Mouse (Mus musculus) urinary bladder, postnatal 4 days (tissue): ENCODE results near the gene Tmcc2.

Experiments used
- DNase-seq, 2 experiments: peaks; one replicate each; pipeline ENCODE4 v3.0.0; 2021 to 2022; ENCODE audit warnings: low spot score in 2 of 2

Gene Tmcc2

DNA sequence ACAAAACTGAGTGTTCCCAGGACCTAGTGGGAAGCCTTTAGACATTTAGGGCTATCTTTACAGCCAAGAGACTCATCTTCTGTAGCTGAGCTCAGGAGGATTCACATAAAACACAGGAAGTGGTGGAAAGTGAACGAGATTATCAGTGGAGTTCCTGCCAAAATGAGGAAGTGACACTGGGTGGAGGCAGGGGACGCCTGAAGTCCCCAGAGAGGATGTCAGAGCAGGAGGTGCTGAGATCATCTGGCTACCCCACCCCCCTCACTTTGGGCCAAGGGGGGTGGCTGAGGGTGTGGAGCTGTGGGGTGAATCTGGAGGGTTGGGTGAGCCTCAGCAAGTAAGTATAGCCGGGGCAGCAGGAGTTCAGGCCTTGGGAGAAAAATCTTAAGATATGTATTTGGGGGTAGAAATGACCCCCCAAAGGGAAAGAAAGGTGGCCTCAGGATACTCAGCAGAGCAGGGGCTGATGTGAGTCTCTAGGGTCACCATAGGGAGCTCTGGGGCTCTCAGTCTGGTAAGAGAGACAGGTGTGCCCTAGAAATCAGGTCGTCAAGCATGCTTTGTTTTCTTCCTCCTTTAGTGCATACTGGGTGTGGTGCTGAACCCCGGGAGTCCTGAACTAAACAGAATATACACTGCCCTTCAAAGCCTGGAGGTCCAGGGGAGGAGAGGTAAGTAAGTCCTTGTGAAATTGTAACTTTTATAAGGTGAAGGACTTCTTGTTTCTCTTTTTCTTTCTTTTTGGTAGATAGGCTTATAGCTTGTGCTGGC lies 49.2 kb downstream of the Tmcc2 start:
- DNase-seq, result no peak

GRCm38 (mm10) chr1:132338027-132338660 lies 52.9 kb downstream of the Tmcc2 start:
- no peak for DNase-seq

- DNase-seq, result no peak
Observed at GRCm38 (mm10) chr1:132336921-132337320, 54.2 kb downstream of the Tmcc2 start.

DNA sequence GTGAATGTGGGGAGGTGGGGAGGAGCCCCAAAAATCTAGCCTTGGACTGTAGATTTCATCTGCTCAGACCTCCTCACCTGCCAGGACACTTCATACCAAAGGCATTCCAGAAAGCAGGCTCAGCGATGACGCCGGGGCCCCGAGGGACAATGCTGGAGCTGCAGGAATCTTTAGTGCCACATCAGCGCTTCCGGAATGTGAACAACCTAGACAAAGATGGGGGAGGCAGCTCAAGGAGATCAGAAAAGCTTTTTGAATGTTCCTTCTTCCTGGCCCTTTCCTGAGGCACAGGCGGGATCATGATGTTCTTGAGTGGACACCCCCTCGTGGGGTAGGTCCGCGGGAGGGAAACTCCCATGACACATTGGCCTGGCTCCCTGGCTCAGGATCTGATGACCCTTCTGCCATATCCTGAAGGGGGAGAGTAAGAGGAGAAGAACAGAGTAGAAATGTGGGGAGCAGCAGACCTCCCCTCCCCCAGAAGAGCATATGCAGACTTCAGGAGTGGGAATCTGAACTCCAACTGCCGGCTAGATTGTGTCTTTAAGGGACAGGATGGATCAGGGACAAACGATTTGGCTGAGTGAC lies 55.6 kb downstream of the Tmcc2 start:
- no peak for DNase-seq

DNA sequence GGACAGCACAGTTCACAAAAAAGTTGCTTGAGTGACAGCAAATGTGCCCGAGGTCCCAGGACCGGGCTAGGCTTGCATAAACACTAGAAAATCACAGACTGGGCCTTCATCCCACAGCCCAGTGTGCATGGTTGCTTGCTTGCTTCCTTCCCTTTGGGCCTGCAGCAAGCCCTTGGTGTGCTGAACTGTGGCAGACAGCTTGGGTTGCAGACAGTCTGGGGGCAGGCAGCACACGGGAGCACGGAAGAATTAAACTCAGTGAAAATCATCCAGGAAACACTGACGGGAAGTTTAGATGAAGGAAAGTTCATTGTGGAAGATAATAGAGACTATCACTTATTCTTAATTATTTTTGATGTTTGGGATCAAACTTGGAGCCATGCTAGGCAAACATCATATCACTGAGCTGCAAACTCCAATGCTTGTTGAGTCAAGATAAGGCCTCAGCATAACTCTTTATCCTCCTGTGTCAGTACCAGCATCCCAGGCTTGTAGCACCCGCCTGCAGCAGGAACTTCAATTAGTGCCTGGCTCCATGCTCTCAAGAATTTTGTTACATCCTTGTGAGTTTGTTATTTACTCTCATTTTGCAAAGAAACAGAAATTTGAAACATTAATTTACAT lies 56.8 kb downstream of the Tmcc2 start:
- no peak for DNase-seq

DNA sequence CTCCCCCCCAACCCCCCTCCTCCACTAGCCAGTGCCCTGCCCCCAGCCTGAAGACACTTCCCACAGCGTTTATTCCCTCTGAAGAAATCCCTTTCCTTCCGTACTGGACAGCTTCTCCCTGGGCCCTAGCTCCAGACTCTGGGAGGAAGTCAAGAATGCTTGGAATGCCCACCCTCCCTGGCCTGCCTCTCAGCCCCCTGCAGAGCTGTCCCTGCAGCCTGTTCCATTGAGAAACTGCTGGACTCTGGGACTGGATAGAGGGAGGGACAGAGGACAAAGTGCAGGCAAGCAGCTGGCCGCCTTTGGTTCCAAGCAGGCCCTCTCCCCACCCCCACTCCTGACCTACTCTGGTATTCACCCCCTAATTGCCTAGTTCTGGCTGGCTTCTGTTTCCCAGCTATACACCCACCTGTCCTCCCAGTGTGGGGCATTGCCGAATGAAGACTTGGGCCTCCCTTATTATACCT lies 57.4 kb downstream of the Tmcc2 start:
- DNase-seq, result peak in 1 of 2 experiments; percentile 62

DNA sequence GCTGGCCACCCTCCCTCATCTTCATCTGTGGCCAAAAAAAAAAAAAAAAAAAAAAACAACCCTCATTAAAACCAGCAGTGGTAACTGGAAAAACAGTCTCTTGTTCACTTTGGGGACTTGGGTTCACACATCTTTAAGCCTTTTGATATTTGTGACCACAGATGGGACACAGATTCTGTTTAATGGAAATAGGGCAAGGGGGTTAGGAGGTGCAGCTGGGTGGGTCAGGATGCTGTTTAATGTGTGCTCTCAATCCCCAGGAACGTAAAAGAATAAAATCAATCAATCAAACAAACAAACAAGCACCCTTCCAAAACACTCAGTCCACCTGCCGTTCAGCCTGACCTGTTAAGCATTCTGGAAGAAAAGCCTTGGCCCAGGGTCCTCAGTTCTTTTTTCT lies 57.9 kb downstream of the Tmcc2 start:
- DNase-seq, result no peak

DNA sequence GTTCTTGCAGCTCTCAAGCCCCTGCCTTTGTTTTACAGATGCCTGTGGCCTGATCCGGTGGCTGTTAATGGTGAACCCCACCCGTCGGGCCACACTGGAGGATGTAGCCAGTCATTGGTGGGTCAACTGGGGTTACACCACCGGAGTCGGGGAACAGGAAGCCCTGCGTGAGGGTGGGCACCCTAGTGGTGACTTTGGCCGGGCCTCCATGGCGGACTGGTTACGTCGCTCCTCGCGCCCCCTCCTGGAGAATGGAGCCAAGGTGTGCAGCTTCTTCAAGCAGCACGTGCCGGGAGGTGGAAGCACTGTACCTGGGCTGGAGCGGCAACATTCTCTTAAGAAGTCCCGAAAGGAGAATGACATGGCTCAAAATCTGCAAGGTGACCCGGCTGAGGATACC lies 59.8 kb downstream of the Tmcc2 start:
- DNase-seq, result no peak

DNA sequence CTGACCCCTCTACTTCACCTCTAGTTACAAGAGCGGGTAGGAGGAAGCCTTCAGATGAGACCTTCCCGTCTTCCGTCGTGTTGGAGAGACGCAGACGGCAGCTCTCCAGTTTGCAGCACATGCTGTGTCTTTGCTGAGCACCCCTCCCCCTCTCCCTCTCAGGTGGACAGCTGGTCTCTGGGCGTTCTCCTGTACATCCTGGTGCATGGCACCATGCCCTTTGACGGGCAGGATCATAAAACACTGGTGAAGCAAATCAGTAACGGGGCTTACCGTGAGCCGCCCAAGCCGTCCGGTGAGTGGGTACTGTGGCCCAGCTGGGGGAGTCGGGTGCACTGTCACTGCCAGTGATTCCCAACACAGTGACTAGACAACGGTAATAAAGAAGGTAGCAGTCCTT lies 60.7 kb downstream of the Tmcc2 start:
- no peak for DNase-seq

DNA sequence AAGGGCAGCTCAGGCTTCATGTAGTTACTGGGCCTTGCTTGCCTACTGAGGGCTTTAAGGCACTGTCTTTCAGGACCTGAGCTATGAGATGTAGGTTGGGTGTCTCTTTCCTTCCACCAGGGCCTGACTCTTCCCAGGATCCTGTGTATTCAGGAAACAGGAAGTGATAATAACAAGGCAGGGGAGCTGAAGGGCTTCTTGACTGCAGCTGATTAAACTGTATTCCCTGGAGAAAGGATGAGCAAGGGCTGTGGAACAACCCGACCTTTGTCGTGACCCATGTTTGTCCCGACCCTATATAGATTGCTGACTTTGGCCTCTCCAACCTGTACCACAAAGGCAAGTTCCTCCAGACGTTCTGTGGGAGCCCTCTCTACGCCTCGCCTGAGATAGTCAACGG lies 61.4 kb downstream of the Tmcc2 start:
- no peak for DNase-seq

GRCm38 (mm10) chr1:132328565-132328964 lies 62.5 kb downstream of the Tmcc2 start:
- no peak for DNase-seq

DNA sequence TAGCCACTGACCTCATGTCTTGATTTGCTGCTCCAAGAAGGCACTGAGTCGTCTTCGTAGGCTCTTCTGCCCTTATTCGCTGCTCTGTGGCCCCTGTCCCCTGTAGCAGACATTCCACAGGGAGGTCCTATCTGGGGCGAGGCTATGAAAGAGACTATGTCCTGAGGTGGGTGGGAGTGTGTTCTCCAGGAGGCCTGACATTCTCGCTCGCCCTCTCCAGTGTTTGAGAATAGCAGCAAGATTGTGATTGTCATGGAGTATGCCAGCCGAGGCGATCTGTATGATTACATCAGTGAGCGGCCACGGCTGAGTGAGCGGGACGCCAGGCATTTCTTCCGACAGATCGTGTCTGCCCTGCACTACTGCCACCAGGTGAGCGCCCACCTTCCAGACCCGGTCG lies 63.6 kb downstream of the Tmcc2 start:
- no peak for DNase-seq

- DNase-seq, result no peak
Observed at GRCm38 (mm10) chr1:132326777-132327176, 64.3 kb downstream of the Tmcc2 start.

GRCm38 (mm10) chr1:132322711-132323542 lies 68.2 kb downstream of the Tmcc2 start:
- no peak for DNase-seq

DNA sequence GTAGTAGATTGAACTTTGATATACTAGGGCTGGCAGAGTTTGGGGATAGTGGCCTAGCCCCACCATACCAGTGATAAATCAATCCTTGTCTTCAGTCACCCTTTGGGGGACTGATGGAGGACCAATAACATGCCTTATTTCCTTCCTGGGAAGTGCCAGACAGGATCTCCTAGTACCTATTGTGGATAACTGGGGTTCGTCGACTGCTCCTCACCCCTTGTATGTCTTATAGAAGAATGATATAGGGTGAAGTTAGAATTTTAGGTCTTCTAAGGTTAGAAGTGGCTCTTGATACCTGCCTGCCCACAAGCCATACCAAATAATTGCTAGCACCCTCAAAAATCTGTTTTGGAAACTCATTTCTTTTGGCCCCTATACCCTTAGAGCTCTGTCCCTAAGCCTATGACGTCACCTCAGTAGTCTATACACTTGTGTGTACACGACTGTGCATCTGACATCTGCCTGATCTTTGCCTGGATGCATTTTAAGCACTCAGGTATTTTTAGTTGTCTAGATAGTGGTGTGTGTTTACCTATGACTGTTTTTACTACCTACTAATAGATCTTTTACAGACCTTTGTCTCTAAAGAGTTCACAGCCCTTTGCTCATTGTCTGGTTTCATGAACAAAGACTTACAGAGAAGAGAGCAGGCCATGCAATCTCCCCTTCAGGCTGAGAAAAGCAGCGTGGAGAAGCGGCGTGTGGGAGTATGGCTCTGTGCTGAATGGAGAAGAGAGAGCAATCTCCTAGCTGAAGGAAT lies 69.1 kb downstream of the Tmcc2 start:
- DNase-seq, result no peak

DNA sequence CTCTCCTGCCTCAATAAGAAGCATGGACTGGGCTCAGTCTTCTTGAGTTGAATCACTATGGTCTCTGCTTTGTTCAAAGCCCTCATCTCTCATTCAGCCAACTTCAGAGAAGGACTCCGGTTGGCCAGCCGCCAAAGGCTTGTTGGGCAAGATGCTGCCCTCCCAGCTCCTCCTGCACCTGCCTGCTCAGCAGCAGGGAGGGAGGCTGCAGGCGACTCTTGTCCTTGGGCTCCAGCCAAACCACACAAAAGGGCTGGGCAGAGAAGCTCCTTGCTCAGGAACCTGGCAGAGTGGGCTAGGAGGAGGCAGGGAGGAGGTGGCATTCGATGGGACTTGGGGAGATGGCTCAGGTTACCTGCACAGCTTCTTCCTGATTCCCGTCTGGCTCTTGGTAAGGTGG lies 71.8 kb downstream of the Tmcc2 start:
- DNase-seq, result peak; percentile 73 to 79

DNA sequence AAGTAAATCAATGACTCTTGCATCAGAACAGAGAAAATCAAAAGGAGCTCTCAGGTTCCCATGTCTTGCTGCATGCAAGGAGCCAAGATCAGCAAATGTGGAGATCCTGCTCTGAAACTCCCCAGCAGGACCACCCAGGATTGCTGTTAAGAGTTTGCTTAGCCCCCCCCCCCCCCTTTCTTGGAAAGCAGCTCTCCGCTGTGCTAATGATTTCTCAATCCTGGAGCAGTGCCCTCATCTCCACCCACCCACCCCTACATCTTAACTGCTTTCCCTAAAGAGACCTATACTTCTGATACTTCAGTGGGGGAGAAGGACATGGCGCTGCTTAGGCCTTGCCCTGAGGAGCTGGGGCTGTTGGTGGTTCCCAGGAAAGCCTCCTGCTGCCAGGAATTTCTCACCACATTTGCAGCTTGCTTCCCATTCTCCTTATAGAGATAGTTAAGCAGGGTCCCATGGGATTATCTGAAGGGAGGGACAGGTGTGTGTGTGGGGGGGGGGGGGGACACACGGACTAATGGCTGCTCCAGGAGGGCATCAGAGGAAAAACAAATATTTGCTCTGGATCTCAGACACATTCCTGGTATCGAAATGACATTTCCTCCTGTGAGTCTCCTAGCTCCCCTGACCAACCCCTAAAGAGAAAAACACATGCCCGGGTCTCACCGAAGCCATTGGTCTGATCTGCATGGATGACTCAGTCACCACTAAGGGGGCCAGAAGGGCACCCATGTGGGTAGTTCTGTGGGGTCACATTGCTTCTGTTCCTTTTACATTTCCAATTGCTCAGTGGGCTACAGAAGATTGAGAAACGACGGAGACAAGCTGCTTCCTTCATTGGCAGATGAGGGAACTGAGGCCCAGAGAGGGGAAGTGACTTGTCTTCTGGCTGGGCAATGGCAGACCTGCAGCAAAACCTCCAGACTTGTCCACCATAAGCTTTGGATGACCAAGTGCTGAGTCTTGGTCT lies 72.9 kb downstream of the Tmcc2 start:
- no peak for DNase-seq

DNA sequence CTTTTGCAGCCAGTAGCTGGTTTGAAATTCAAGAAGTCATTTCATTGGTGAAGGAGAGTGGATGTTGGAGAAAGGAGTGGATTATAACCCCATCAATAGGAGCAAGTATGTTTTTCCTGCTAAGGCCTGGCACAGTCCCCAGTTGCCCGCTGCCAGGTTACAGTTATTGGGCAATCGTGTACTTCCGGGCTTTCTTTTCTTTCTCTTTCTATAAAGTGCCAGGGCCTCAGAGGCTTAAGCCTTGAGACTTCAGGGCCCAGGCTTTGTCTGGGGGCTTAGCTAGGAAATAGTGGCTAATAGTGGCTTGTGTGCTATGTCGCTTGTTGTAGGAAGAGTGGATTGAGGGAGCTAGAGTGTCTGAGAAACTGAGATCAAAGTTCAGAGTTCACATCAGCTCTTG lies 73.7 kb downstream of the Tmcc2 start:
- DNase-seq, result no peak

DNA sequence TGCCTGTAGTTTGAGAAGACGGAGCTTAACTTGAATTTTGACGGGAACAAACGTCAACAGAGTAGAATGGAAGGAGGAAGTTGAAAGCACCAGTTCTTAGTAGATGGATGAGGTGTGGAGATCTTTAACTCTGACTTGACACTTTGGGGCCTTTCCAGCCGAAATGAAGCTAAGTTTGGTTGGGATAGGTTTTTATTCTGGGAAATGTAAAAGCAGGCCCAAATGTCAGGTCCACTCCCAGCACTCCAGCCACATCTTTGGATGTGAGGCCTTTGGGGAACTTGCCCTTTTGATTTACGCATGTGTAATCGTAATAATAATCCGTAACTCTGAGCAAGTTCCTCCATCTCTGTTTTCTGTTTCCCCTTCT lies 74.5 kb downstream of the Tmcc2 start:
- DNase-seq, result no peak
